Mouse (Mus musculus) monocyte, adult 5-6 weeks (primary cell): Measurements from ENCODE around the gene Crtap. TPM values are rescaled to one million over a fixed set of nuclear protein-coding genes. Genes with fewer than 3 reads are reported as not detected.

Source experiments
- ATAC-seq: fragments of 153-309, 156-312 bp; replicated peaks from 2 replicates; pipeline ENCODE4 v1.8.0; 2017; ENCODE audit warnings: mild to moderate bottlenecking; ENCODE audit not compliant: low TSS enrichment, insufficient number of reproducible peaks, severe bottlenecking, poor library complexity, low FRiP score
- total RNA-seq: library from RNA; stranded (forward); fragments of 200-1000, 200-491, 200-594 nt; gene quantifications from 3 replicates; pipeline ENCODE4 v1.2.3, GENCODE M21; 2017

Crtap gene
- 0.43 to 7.9 TPM (median 4.4 TPM) in 3 replicates for total RNA-seq

DNA sequence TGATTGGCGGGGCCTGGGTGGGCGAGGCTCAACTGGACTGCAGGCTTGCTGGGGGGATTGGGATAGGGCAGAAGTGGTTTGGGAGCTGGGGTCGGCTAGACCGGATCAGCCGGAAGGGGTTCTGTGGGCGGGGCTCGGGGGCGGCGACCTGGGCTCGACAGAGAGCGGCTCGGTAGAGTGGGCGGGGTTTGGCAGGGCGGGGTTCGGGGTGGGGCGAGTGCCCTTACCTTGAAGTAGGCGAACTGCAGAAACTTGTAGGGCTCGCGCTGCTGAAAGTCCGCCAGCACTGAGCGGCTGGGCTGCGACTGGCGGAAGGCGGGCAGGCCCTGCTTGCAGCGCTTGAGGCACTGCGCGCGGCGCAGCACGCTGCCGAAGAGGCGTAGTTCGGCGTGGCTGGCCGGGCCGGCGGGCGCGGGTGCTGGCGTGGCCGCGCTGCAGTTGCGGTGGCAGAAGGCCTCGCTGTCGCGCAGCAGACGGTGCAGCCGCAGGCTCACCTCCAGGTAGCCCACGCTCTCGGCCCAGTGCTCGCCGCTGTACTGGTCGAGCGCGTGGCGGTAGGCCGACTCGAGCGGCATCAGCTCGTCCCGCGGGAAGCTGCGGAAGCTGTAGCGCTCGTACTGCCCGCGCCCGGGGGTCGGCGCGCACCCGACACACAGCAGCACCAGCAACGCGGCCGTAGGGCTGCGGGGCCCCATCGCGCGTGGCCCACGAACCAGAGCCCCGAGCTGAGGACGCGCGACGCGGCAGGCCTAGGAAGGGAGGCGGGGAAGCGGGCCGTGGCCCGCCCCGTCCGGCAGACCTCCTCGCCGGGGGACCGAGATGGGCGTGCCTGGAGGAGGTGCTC lies at the start of gene Crtap:
TSS of gene Crtap (minus strand) at position 771 of the 844 bp plus-strand sequence.
- ATAC-seq: peak; percentile 43; the same call in 1 of the 2 replicates

DNA sequence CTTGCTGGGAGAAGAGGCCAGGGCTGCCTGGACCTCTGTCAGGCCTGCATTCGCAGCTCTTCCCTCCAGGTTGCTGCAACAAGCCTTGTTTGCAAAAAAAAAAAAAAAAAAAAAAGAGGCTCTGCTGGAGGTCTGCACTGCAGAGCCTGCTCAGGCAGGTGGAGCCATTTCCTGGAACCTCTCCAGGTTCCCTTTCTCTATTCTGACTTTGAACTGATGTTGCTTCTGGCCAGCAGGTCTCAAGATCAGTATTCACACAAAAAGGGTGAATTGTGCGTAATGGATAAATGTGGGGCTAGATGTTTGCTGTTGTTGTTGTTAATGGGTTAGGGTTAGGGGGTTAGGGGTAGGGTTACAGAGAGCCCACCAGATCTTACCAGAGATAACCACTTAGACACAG lies 45.2 kb upstream of the Crtap start:
- ATAC-seq: no peak

DNA sequence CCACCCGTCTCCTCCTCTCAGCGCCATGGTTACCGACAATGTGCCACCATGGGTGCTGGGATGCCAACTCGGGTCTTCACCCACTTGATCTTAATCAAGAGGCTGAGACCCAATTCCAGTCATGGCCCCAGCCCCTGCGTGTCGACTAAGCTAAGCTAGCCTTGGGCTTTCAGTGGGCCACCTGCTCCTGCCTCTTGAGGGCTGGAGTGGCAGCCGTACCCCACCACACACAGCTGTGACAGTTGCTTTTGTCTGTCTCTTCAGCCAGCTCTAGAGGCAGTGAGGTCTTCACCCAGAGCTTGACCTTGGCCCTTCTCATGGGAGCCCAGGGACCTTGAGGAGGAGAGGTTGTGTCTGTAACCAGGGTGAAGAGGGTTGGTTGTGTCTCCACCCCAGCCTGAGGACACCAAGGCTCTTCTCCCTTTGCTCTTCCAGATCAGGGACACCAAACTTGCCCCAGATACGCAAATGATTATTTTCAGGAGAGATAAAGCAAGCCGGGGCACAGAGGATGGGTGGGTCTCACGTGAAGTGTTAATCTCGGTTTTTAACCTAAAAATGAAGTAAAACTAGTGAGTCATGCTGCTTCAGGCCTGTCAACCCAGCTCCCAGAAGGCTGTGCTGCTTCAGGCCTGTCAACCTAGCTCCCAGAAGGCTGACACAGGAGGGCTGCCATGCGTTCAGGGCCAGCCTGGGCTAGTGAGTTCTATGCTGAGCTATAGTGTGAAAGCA lies 37.8 kb upstream of the Crtap start:
- no peak for ATAC-seq

DNA sequence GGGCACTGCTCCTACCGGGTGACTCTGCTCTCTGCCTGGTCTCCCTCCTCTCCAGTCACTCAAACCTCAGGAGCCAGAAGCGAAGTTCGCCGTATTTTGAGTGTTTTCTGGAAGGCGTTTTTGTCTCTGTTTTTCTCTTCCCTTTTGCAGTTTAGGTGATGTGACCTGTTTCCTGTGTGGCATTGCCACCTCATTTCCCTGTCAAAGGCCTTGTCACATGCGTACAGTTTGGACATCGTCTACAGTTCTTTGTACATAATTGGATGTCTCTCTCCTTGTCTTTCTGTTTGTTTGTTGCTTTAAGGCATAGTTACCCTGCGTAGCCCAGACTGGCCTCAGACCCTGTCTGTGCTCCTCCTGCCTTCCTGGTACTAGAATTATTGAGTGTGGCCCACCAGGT lies 37.0 kb upstream of the Crtap start:
- ATAC-seq: no peak

DNA sequence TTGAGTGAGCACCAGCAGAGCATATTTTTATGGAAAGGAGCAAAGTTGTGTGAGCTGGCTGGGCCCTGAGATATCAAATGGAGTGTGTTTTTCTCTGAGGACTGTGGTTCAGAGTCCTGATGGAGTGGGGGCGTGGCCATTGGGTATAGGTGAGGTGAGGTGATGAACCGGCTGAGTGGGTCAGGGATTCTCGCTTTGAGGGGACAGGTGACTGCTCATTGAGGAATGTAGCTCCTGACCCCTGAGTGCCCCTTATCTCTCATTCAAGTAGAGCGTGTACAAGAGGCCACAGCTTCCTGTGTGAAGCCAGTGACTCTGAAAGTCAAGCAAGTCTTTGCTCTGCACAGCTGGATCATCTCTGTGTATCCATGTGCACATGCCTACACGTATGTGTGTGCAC lies 35.7 kb upstream of the Crtap start:
- ATAC-seq: no peak

DNA sequence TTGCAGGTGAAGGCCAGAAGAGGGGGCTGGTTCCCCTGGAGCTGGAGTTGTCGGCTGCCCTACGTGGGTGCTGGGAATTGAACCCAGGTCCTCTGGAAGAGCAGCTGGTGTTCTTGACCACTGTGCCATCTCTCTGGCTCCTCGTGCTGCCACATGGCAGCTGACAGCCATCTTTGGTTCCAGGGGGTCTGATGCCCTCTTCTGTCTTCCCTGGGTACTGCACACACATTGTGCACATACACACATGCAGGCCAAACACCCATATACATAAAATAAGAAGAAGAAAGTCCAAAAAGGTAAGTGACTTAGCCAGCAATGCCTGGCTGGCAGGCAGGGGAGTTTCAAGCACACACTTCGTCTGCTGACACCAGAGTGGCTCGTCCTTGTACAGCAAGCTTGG lies 35.1 kb upstream of the Crtap start:
- no peak for ATAC-seq

- no peak for ATAC-seq
These were observed 31.3 kb upstream of the Crtap start for GRCm38 (mm10) chr9:114421797-114422196.

- no peak for ATAC-seq
These were observed 30.6 kb upstream of the Crtap start for GRCm38 (mm10) chr9:114421045-114421444.

DNA sequence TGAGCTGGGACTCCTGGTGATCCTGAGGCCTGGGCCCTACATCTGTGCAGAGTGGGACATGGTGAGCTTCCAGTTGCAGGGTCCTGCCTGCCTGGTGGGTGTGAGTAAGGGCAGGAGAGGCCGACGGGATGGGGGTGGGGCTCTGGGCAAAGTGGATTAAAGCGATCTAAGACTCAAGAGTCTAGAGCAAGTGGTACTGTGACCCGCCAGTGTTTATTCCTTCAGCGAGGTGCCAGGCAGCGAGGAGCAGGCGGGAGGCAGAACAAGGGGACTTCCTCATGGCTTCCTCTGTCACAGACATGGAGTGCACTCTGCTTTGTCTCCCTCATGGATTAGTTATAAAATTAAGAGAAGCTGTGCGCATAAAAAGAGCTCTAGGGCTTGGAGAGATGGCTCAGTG lies 30.0 kb upstream of the Crtap start:
- no peak for ATAC-seq

- ATAC-seq: 0 out of 2 replicates have a peak, but pooled peaks have one; percentile 48
These were observed 27.7 kb upstream of the Crtap start for GRCm38 (mm10) chr9:114418187-114418586.

DNA sequence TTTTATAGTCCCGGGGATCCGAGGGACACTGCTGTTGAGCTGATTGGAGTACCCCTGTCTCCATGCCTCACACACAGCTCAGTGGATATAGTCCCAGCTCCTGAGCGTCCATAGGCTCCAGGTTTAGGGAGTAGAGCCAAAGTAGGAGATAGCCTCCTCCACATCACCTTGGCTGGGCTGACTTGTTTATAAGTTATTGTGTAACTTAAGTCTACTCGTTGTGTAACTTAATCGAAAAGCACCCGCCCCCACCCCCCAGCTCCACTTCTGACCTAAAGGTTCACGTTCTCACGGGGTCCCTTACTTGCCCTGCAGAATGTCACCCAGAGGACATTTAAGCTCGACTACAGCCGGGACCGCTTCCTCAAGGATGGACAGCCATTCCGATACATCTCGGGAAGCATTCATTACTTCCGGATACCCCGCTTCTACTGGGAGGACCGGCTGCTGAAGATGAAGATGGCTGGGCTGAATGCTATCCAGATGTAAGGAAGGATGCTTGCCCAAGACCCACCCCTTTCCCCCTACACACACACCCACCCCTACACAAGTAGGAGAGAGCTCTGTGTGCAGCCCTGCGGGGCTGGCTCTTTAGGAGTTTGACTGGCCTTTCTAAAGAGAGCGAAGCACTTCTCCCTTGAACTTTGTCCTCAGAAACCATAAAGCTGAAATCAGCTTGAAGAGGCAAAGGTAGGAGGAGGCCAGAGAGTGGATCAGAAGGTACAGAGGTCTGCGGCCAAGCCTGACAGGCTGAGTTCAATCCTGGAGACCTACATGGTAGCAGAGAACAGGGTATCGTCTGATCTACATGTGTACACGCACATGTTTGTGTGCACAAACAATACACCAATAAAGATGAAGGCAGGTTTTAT lies 26.4 kb upstream of the Crtap start:
- ATAC-seq: no peak

- peak; percentile 54; the same call in 1 of the 2 replicates for ATAC-seq
These were observed 25.2 kb upstream of the Crtap start for GRCm38 (mm10) chr9:114415701-114416100.

DNA sequence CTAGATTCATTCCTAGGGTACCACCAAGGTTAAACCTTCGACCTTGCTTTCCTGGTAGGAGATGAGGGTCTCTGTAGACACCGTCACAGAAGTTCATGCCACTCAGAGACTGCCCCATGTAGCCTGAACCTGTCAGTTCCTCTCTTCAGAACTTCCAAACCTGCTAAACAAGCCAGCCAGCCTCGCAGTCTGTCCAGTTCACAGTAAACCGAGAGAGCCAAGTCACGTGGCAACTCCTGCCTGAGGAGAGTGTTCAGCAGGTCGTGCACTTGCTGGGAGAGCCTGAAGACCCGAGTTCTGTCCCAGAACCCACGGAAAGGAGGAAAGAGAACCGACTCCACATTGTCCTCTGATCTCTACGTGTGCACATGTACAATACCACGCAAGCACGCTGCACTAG lies 23.4 kb upstream of the Crtap start:
- ATAC-seq: no peak

DNA sequence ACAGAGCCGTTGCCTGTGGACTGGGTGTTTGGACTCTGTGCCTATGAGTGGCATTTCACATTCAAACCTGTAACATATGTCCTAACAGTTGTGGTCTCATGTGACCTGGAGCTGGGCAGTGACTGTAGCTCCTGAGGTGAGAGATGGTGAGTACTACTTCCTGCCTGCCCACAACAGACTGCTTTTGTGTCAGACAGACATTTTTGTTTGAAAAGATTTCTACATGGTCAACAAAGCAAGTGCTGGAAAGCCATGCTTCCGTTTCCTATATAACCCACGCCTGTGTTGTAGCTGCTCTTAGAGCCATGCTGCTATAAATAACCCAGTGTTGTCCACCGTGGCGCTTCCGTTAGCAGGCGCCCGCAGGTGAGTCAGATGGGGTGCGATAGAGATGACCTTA lies 21.9 kb upstream of the Crtap start:
- no peak for ATAC-seq

GRCm38 (mm10) chr9:114411295-114411694 lies 20.8 kb upstream of the Crtap start:
- no peak for ATAC-seq

DNA sequence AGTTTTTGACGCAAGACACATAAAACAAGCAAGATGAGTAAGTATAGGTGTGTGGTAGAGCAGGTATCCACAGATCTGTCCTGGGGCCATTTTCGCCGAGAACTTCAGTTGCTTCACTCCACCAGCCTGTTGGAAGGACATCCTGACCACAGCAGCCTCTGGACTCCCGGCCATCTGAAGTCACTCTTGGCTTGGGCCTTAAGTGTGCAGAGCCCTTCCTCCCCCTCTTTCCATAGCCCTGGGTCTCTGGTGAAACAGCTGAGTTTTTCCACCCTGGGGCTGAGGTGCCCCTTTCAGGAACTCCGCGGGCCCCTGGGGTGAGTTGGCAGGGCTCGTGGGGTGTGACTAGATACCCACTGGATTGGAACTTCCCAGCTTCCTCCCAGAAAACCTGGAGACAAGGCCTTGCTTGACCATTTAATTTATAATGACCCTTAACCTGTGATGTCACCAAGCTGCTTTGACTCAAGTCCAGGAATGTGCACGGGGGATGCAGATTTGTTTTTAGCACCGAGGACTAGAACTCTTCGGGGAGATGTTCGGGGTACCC lies 19.9 kb upstream of the Crtap start:
- no peak for ATAC-seq

DNA sequence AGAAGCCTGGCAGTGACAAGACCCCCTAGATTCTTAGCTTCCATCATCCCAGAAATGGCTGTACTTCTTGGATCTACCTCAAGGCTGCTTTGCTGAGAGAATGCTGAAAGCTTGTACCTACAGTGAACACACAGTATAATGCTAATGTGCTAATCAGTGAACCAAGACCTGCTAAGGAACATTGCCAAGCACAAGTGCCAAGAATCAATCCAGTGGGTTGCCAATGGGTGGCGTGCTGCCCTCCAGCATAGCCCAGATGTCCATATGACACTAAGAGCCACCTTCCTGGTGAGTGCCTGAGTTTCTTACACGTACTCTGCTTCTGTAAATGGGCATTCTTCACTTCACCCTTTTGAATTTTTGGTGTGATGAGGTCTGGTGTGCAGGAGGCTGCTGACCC lies 17.2 kb upstream of the Crtap start:
- no peak for ATAC-seq

DNA sequence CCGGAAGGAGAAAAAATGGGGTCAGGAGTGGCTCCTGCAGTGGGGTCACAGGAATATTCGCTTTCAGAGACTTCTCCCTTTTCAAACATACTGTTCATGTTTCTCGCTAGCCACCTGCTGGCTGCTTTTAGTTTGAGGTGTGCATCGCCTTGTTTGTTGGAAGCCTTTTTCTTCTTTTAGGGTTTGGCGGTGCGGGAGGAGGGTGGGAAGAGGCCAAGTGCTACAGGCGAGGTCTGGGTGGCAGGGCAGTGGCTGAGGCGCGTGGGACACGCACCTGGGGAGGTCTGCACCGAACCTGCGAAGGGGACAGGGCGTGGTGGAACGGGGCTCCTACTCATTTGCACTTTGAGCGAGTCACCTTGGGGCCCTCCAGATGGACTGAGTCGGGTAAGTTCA lies 11.2 kb upstream of the Crtap start:
- ATAC-seq: no peak
